Mouse (Mus musculus) liver, adult 2 months (tissue): Measurements from ENCODE around the gene Slc2a4.

Experiments
- CTCF ChIP-seq: fragments of 200-500 bp; IDR thresholded peaks from 2 replicates; pipeline ENCODE4 v1.5.1; 2011; ENCODE audit warnings: low read depth, low read length, control low read depth
- POLR2A ChIP-seq: fragments of 200-500 bp; IDR thresholded peaks from 2 replicates; pipeline ENCODE4 v1.6.1; 2011; ENCODE audit warnings: low read length, control low read depth; ENCODE audit not compliant: insufficient read depth; ENCODE audit errors: extremely low read depth

DNA sequence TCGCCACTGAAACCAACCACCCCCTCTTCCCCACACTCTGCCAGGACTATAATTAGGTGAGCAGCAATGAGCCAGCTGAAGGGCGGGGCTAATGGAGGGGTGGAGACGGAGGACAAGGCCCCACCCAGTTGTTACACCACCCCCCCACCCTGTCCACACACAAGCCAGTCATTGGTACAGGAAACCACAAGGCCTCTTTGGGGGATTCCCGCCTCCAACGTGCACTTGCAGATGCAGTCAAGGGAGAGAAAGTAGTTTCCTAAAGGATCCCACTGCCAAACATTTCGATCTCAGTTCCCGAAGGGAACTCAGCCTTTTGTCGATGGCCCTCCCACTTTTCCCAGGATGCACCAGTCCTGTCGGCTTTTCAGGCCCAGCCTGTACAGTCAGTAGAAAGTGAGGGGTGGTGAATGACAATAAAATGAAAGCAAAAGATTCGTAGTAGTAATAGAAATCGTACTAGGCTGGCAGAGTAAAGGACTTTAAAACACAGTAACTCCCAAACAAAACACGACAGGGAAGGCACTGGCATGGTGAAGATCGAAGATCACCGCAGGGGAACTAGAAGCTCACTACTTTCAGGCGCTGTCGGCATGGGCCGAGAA lies 28.2 kb downstream of the Slc2a4 start:
- TF ChIP-seq POLR2A = no peak
- TF ChIP-seq CTCF = no peak
